Mouse (Mus musculus): ENCODE measurements around the gene Gm21987. TPM values are rescaled to one million over a fixed set of nuclear protein-coding genes. Genes with fewer than 3 reads are reported as not detected.

The Gm21987 gene
- total RNA-seq, 2 experiments from 2014 or later = not detected

GRCm38 (mm10) chr16:38369431-38369830, 22.6 kb downstream of the Gm21987 start:
- DNase-seq = no peak
- intact Hi-C loops (cut with DNase I) = no loop called here

- intact Hi-C loops (cut with DNase I) = no loop called here
- no peak for DNase-seq
Measured at GRCm38 (mm10) chr16:38369992-38370484, 23.2 kb downstream of the Gm21987 start.

GRCm38 (mm10) chr16:38370633-38371374, 24.0 kb downstream of the Gm21987 start:
- intact Hi-C loops (cut with DNase I) = no loop called here

GRCm38 (mm10) chr16:38371705-38372296, 25.0 kb downstream of the Gm21987 start:
- intact Hi-C loops (cut with DNase I) = no loop called here
- no peak for DNase-seq

More at GRCm38 (mm10) chr16:38370633-38371374, 24.0 kb downstream of the Gm21987 start:
- peak; percentile 41 to 49 for DNase-seq

GRCm38 (mm10) chr16:38372876-38373275, 26.0 kb downstream of the Gm21987 start:
- no peak for DNase-seq
- intact Hi-C loops (cut with DNase I) = no loop called here

- intact Hi-C loops (cut with DNase I) = no loop called here
- no peak for DNase-seq
Measured at GRCm38 (mm10) chr16:38373439-38373838, 26.6 kb downstream of the Gm21987 start.

GRCm38 (mm10) chr16:38373941-38374340, 27.1 kb downstream of the Gm21987 start:
- DNase-seq = no peak
- intact Hi-C loops (cut with DNase I) = no loop called here

- intact Hi-C loops (cut with DNase I) = no loop called here
- no peak for DNase-seq
Measured at GRCm38 (mm10) chr16:38374379-38375140, 27.7 kb downstream of the Gm21987 start.

- DNase-seq = no peak
- intact Hi-C loops (cut with DNase I) = no loop called here
Measured at GRCm38 (mm10) chr16:38375182-38375581, 28.3 kb downstream of the Gm21987 start.

GRCm38 (mm10) chr16:38376163-38376840, 29.5 kb downstream of the Gm21987 start:
- peak in 1 of 2 experiments; percentile 29 for DNase-seq
- intact Hi-C loops (cut with DNase I) = no loop called here

- no peak for DNase-seq
- intact Hi-C loops (cut with DNase I) = no loop called here
Measured at GRCm38 (mm10) chr16:38376841-38377249, 30.0 kb downstream of the Gm21987 start.

- intact Hi-C loops (cut with DNase I) = no loop called here
- no peak for DNase-seq
Measured at GRCm38 (mm10) chr16:38377546-38377945, 30.7 kb downstream of the Gm21987 start.

GRCm38 (mm10) chr16:38378591-38378990, 31.8 kb downstream of the Gm21987 start:
- intact Hi-C loops (cut with DNase I) = no loop called here
- no peak for DNase-seq

- no peak for DNase-seq
- intact Hi-C loops (cut with DNase I) = no loop called here
Measured at GRCm38 (mm10) chr16:38379088-38379487, 32.2 kb downstream of the Gm21987 start.

- DNase-seq = no peak
- intact Hi-C loops (cut with DNase I) = no loop called here
Measured at GRCm38 (mm10) chr16:38379493-38379892, 32.7 kb downstream of the Gm21987 start.

- intact Hi-C loops (cut with DNase I) = no loop called here
- DNase-seq = no peak
Measured at GRCm38 (mm10) chr16:38379926-38380325, 33.1 kb downstream of the Gm21987 start.

- DNase-seq = no peak
- intact Hi-C loops (cut with DNase I) = no loop called here
Measured at GRCm38 (mm10) chr16:38383683-38384082, 36.8 kb downstream of the Gm21987 start.

- DNase-seq = no peak
Measured at GRCm38 (mm10) chr16:38385184-38385634, 38.4 kb downstream of the Gm21987 start.

GRCm38 (mm10) chr16:38385700-38386099, 38.9 kb downstream of the Gm21987 start:
- intact Hi-C loops (cut with DNase I) = no loop called here

More at GRCm38 (mm10) chr16:38385184-38385634, 38.4 kb downstream of the Gm21987 start:
- intact Hi-C loops (cut with DNase I) = no loop called here

GRCm38 (mm10) chr16:38387389-38387788, 40.5 kb downstream of the Gm21987 start:
- no peak for DNase-seq
- intact Hi-C loops (cut with DNase I) = no loop called here

More at GRCm38 (mm10) chr16:38385700-38386099, 38.9 kb downstream of the Gm21987 start:
- DNase-seq = no peak
